Mouse (Mus musculus) thymus, adult 18-20 months (tissue): Measurements from ENCODE around the gene Pex26.

Source experiments
- DNase-seq, 2 experiments: peaks; one replicate each; pipeline ENCODE4 v3.0.0; 2022; ENCODE audit warnings: mixed read lengths in 2 of 2

The Pex26 gene

GRCm38 (mm10) chr6:121243161-121243560, 59.7 kb downstream of the Pex26 start:
- DNase-seq = peak in 1 of 2 experiments; percentile 64

- peak; percentile 83 to 84 for DNase-seq
Observed at GRCm38 (mm10) chr6:121245127-121246036, 61.9 kb downstream of the Pex26 start, which contains the start of gene Usp18. TSS of gene Usp18 (plus strand) at chr6:121245906.

GRCm38 (mm10) chr6:121246037-121246361, 62.5 kb downstream of the Pex26 start:
- no peak for DNase-seq
